Mouse (Mus musculus): Measurements from ENCODE around the gene Spen. TPM values are rescaled to one million over a fixed set of nuclear protein-coding genes. Genes with fewer than 3 reads are reported as not detected.
A peak's percentile ranks its signal among the peaks of the same experiment; 100 is the strongest.

Spen gene
- 5.2 and 7.1 TPM in 2 replicates for polyA plus RNA-seq (2015; fragmentation: Nextera tagmentation; extraction: Ambion mirVana)

GRCm38 (mm10) chr4:141538408-141539212 is at the start of gene Spen:
Spen (minus strand) TSS chr4:141538597.
- Histone ChIP-seq H3K4me3 (ENCODE audit: low read length) (peak within 1 kb of the TSS; percentile 97), H3K4me1 (ENCODE audit: control insufficient read depth, insufficient read depth, low read length) (peaks cover 33% of the 10 kb centered on the region), H3K4me2 (ENCODE audit: low read depth, low read length) (peak within 1 kb of the TSS; percentile 85), H3K9ac (ENCODE audit: low read length) (peak within 1 kb of the TSS; percentile 95), H3K27me3 (ENCODE audit: control insufficient read depth, insufficient read depth, low read length) (no peaks in the 10 kb centered on the region), H3K36me3 (ENCODE audit: control insufficient read depth, insufficient read depth) (no peaks in the 10 kb centered on the region), H3K27ac (ENCODE audit: low read length) (peak within 1 kb of the TSS; percentile 99), H3K9me3 (replicated peaks; ENCODE audit: control insufficient read depth, low read length) (no peaks in the 10 kb centered on the region)
- WGBS, result under 1% methylated on average over 72 of the region's 88 CpGs
- ATAC-seq (replicated peaks; ENCODE audit: extremely low read depth, insufficient read depth, low FRiP score), result peak; percentile 87

DNA sequence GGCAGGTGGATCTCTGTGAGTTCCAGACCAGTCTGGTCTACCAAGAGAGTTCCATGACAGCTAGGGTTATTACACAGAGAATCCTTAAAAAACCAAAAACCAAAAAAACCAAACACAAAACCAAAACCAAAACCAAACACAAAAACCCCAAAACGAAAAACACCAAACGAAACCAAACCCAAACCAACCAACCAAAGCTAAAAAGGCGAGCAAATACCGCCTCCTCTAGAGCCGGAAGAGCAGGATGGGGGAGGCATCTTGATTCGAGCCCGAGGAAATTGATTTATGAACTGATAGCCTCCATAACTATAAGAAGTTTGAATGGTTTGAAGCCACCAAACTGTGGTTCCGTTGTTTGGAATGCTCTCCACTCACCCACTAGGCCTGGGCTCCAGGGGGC is 45.5 kb upstream of the Spen start:
- Histone ChIP-seq H3K27ac (ENCODE audit: low read length) (no peak overlapping the region), H3K9ac (ENCODE audit: low read length) (no peak overlapping the region), H3K27me3 (ENCODE audit: control insufficient read depth, insufficient read depth, low read length) (no peaks in the 10 kb centered on the region), H3K9me3 (replicated peaks; ENCODE audit: control insufficient read depth, low read length) (no peaks in the 10 kb centered on the region), H3K4me2 (ENCODE audit: low read depth, low read length) (no peak overlapping the region), H3K4me3 (ENCODE audit: low read length) (no peak overlapping the region), H3K4me1 (ENCODE audit: control insufficient read depth, insufficient read depth, low read length) (no peaks in the 10 kb centered on the region), H3K36me3 (ENCODE audit: control insufficient read depth, insufficient read depth) (peaks cover 25% of the 10 kb centered on the region)
- no peak for ATAC-seq (replicated peaks; ENCODE audit: extremely low read depth, insufficient read depth, low FRiP score)
- 91% methylated on average over 8 of the region's 8 CpGs for WGBS

GRCm38 (mm10) chr4:141581051-141581450 is 42.7 kb upstream of the Spen start:
- Histone ChIP-seq H3K9ac (ENCODE audit: low read length) (no peak overlapping the region), H3K4me1 (ENCODE audit: control insufficient read depth, insufficient read depth, low read length) (no peaks in the 10 kb centered on the region), H3K9me3 (replicated peaks; ENCODE audit: control insufficient read depth, low read length) (0 out of 2 replicates have a peak, but pooled peaks cover 3% of the 10 kb centered on the region), H3K36me3 (ENCODE audit: control insufficient read depth, insufficient read depth) (peaks cover 29% of the 10 kb centered on the region), H3K27ac (ENCODE audit: low read length) (no peak overlapping the region), H3K4me3 (ENCODE audit: low read length) (no peak overlapping the region), H3K27me3 (ENCODE audit: control insufficient read depth, insufficient read depth, low read length) (no peaks in the 10 kb centered on the region), H3K4me2 (ENCODE audit: low read depth, low read length) (no peak overlapping the region)
- no peak for ATAC-seq (replicated peaks; ENCODE audit: extremely low read depth, insufficient read depth, low FRiP score)
- WGBS, result 91% methylated on average over 13 of the region's 13 CpGs

- no peak overlapping the region for H3K27ac ChIP-seq (ENCODE audit: low read length)
- H3K4me1 ChIP-seq (ENCODE audit: control insufficient read depth, insufficient read depth, low read length), result peaks cover 5% of the 10 kb centered on the region
- 30% methylated on average over 3 of the region's 3 CpGs for WGBS
- H3K9ac ChIP-seq (ENCODE audit: low read length), result no peak overlapping the region
- no peak overlapping the region for H3K4me2 ChIP-seq (ENCODE audit: low read depth, low read length)
- no peaks in the 10 kb centered on the region for H3K27me3 ChIP-seq (ENCODE audit: control insufficient read depth, insufficient read depth, low read length)
- no peak; the same call in 1 of the 2 replicates for ATAC-seq (replicated peaks; ENCODE audit: extremely low read depth, insufficient read depth, low FRiP score)
- peaks cover 21% of the 10 kb centered on the region for H3K36me3 ChIP-seq (ENCODE audit: control insufficient read depth, insufficient read depth)
- H3K4me3 ChIP-seq (ENCODE audit: low read length), result no peak overlapping the region
- H3K9me3 ChIP-seq (replicated peaks; ENCODE audit: control insufficient read depth, low read length), result 0 out of 2 replicates have a peak, but pooled peaks cover 3% of the 10 kb centered on the region
Observed at GRCm38 (mm10) chr4:141578833-141579232, 40.4 kb upstream of the Spen start.

DNA sequence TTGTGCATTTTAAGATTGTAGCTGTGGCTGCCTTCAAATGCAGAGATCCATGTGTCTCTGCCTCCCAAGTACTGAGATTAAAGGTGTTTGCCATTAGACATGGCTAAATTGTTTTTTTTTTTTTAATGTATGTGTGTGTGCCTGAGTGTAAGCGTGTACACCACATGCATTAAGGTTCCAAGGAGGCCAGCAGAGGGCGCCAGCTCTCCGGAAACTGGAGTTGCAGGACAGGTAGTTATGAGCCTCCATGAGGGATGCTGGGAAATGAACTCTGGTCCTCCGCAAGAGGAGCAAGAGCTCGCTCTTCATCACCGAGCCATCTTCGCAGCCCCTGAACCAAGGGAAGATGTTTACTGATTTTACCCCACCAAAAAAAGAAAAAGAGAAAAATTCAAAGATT is 38.5 kb upstream of the Spen start:
- no peak overlapping the region for H3K4me2 ChIP-seq (ENCODE audit: low read depth, low read length)
- no peak for ATAC-seq (replicated peaks; ENCODE audit: extremely low read depth, insufficient read depth, low FRiP score)
- H3K9me3 ChIP-seq (replicated peaks; ENCODE audit: control insufficient read depth, low read length), result 0 out of 2 replicates have a peak, but pooled peaks cover 3% of the 10 kb centered on the region
- H3K27ac ChIP-seq (ENCODE audit: low read length), result no peak overlapping the region
- H3K4me1 ChIP-seq (ENCODE audit: control insufficient read depth, insufficient read depth, low read length), result peaks cover 11% of the 10 kb centered on the region
- peaks cover 21% of the 10 kb centered on the region for H3K36me3 ChIP-seq (ENCODE audit: control insufficient read depth, insufficient read depth)
- H3K4me3 ChIP-seq (ENCODE audit: low read length), result no peak overlapping the region
- H3K27me3 ChIP-seq (ENCODE audit: control insufficient read depth, insufficient read depth, low read length), result no peaks in the 10 kb centered on the region
- H3K9ac ChIP-seq (ENCODE audit: low read length), result no peak overlapping the region
- WGBS, result 89% methylated on average over 7 of the region's 7 CpGs

DNA sequence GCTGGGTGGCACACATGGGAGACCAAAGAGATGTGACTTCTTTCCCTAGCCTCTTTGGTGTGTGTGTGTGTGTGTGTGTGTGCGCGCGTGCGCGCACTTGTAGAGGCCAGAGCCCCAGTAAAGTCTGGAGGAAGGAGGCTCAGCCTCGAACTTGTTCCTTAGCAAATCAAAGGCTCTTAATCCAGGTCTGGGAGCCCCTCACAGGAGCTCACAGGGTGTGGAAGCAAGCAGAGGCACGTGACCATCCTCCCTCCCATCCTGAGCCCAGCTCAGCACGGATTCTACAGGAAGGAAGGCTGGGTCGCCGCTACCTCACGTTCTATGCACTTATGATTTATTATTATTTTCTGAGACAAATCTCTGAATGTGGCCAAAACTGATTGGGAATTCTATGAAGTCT is 38.0 kb upstream of the Spen start:
- Histone ChIP-seq H3K4me1 (ENCODE audit: control insufficient read depth, insufficient read depth, low read length) (peaks cover 11% of the 10 kb centered on the region), H3K4me3 (ENCODE audit: low read length) (no peak overlapping the region), H3K9ac (ENCODE audit: low read length) (no peak overlapping the region), H3K4me2 (ENCODE audit: low read depth, low read length) (no peak overlapping the region), H3K9me3 (replicated peaks; ENCODE audit: control insufficient read depth, low read length) (0 out of 2 replicates have a peak, but pooled peaks cover 3% of the 10 kb centered on the region), H3K27ac (ENCODE audit: low read length) (no peak overlapping the region), H3K27me3 (ENCODE audit: control insufficient read depth, insufficient read depth, low read length) (no peaks in the 10 kb centered on the region), H3K36me3 (ENCODE audit: control insufficient read depth, insufficient read depth) (peaks cover 21% of the 10 kb centered on the region)
- ATAC-seq (replicated peaks; ENCODE audit: extremely low read depth, insufficient read depth, low FRiP score), result no peak
- WGBS, result 79% methylated on average over 11 of the region's 11 CpGs

GRCm38 (mm10) chr4:141574789-141575702 is 36.6 kb upstream of the Spen start:
- Histone ChIP-seq H3K9me3 (replicated peaks; ENCODE audit: control insufficient read depth, low read length) (0 out of 2 replicates have a peak, but pooled peaks cover 3% of the 10 kb centered on the region), H3K4me2 (ENCODE audit: low read depth, low read length) (peak overlapping the region; percentile 56), H3K4me1 (ENCODE audit: control insufficient read depth, insufficient read depth, low read length) (peaks cover 14% of the 10 kb centered on the region), H3K9ac (ENCODE audit: low read length) (peak overlapping the region; percentile 33; the same call in 1 of the 2 replicates), H3K4me3 (ENCODE audit: low read length) (no peak overlapping the region), H3K36me3 (ENCODE audit: control insufficient read depth, insufficient read depth) (peaks cover 15% of the 10 kb centered on the region), H3K27me3 (ENCODE audit: control insufficient read depth, insufficient read depth, low read length) (no peaks in the 10 kb centered on the region), H3K27ac (ENCODE audit: low read length) (no peak overlapping the region)
- ATAC-seq (replicated peaks; ENCODE audit: extremely low read depth, insufficient read depth, low FRiP score), result 0 out of 2 replicates have a peak, but pooled peaks have one; percentile 24
- WGBS, result 33% methylated on average over 27 of the region's 27 CpGs

DNA sequence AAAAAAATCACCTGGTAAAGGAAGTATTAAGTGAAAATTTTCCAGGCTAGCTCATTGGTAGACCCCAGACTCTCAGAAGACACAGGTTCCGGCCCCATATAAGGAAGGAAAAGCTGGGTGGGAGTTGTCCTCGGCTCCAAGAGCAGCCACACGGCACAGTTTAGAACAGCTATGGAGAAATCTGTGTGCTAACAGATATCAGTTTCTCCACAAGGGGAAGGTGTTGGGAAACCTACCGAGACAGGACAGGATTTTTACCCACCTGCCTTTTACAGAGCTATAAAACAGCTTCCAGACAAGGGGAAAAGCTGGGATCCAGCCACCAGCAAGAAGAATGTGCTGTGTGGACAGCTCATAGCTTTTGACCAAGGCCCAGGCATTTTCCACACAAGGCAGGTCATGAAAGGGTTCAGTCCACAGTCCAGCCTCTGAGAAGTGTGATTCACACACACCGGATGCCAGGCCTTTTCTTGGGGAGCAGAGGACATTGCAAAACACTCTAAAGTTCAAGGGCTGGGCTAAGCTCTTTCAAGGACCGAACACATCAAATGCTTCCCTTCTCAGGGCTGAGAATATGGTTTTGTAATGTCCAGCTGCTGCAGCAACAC is 35.1 kb upstream of the Spen start:
- H3K27me3 ChIP-seq (ENCODE audit: control insufficient read depth, insufficient read depth, low read length), result no peaks in the 10 kb centered on the region
- H3K4me1 ChIP-seq (ENCODE audit: control insufficient read depth, insufficient read depth, low read length), result peaks cover 18% of the 10 kb centered on the region
- H3K4me2 ChIP-seq (ENCODE audit: low read depth, low read length), result no peak overlapping the region
- no peak for ATAC-seq (replicated peaks; ENCODE audit: extremely low read depth, insufficient read depth, low FRiP score)
- H3K4me3 ChIP-seq (ENCODE audit: low read length), result no peak overlapping the region
- peaks cover 13% of the 10 kb centered on the region for H3K36me3 ChIP-seq (ENCODE audit: control insufficient read depth, insufficient read depth)
- H3K9me3 ChIP-seq (replicated peaks; ENCODE audit: control insufficient read depth, low read length), result 0 out of 2 replicates have a peak, but pooled peaks cover 3% of the 10 kb centered on the region
- 0 out of 2 replicates have a peak overlapping the region, but pooled peaks have one; percentile 9 for H3K9ac ChIP-seq (ENCODE audit: low read length)
- H3K27ac ChIP-seq (ENCODE audit: low read length), result peak overlapping the region; percentile 55; the same call in 1 of the 2 replicates
- 33% methylated on average over 6 of the region's 6 CpGs for WGBS
